Mouse (Mus musculus): ENCODE measurements around the gene Shisa5.

GRCm38 (mm10) chr9:109030312-109030711, 8.1 kb upstream of the Shisa5 start:
- TF ChIP-seq CTCF (IDR thresholded peaks at IDR 0.05) (no peak), EP300 (IDR thresholded peaks at IDR 0.05) (no peak)
